Mouse (Mus musculus): ENCODE results near the gene Usp5.

- TF ChIP-seq GATA1 (IDR thresholded peaks at IDR 0.05; ENCODE audit: borderline replicate concordance, low read length), result no peak
- no peak for TF ChIP-seq FLI1 (IDR thresholded peaks at IDR 0.05; ENCODE audit: low read length)
Observed at GRCm38 (mm10) chr6:124817971-124818370, 11.3 kb downstream of the Usp5 start.
